Mouse (Mus musculus) bone marrow, adult 2 months (tissue): Measurements from ENCODE around the gene Gm973.

ENCODE experiments used
- CTCF ChIP-seq: fragments of 200-500 bp; IDR thresholded peaks from 2 replicates; pipeline ENCODE4 v1.5.1; 2011; ENCODE audit warnings: low read length, control low read depth; ENCODE audit not compliant: control insufficient read depth, insufficient read depth
- POLR2A ChIP-seq: fragments of 200-500 bp; IDR thresholded peaks from 2 replicates; pipeline ENCODE4 v1.6.1; 2011; ENCODE audit warnings: low read depth, mild to moderate bottlenecking, control low read depth, low read length, borderline replicate concordance; ENCODE audit not compliant: control insufficient read depth

DNA sequence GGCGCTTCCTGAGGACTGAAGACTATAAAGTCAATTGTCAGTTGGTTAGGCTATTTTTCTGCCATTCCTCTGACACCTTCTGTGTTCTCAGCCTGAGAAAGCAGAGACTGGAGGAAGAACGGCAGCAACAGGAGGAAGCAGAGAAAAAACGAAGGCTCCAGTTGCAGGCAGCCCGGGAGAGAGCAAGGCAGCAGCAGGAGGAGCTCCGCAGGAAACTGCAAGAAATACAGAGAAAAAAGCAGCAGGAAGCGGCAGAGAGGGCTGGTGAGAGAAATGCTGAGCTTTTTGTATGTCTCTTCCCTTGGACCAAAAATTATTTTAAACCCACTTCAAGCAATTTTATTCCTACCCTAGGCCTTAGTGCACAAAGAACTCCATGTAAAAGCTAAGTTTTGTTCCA is 117.0 kb downstream of the Gm973 start:
- no peak for TF ChIP-seq CTCF
- no peak for TF ChIP-seq POLR2A
